Mouse (Mus musculus) kidney, adult 2 months (tissue): ENCODE measurements around the gene Gm37240.

Experiments
- CTCF ChIP-seq: fragments of 200-500 bp; conservative IDR thresholded peaks from 2 replicates; pipeline ENCODE4 v1.5.1; 2011; ENCODE audit warnings: low read depth, mild to moderate bottlenecking, control low read depth, low read length, moderate library complexity, mixed read lengths; ENCODE audit not compliant: insufficient read depth, insufficient read length
- POLR2A ChIP-seq: fragments of 200-500 bp; IDR thresholded peaks from one replicate; pipeline ENCODE4 v1.6.1; 2011; ENCODE audit warnings: low read depth, low read length, control low read depth

DNA sequence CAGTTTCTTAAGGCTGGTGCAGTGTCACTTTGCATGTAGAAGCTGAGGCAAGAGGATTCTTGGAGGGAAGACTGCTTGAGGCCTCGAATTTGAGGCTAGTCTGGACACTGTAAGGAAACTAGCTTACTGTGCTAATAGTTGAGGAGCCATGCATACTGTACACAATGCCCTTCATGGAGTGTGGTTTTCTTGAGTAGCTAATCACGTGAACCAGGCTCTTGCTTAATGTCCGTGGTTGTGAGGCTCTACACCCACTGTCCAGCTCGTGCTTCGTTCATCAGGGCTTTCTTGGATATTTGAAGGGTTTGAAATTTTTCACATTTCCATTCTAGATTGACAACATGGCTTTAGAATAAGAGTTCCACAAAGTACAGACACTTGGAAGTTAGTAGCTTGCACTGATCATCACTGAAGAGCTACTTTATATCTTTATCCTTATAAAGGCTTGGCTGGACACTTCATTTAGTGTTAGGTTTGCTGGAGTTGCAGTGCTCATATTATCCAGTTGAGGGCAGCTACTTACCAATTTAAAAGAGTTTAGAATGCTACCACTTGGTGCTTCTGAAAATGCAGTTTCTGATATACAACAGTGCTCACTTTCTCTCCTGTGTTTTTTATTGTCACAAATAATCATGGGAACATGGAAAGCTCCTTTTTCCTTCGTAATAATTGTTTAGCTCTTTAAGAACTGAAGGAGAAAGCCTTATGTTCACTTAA, 965.5 kb downstream of the Gm37240 start:
- TF ChIP-seq POLR2A (no peak), CTCF (0 out of 2 replicates have a peak, but pooled peaks have one; percentile 16)
